Mouse (Mus musculus) telencephalon, adult 2 months (tissue): ENCODE results near the gene Traf4.
"Not testable (repeated sequence)": the region's sequence is repeated elsewhere in the genome, so short reads cannot be mapped to it uniquely, and the experiment has no call there.

Source experiments
- DNase-seq: peaks from one replicate; pipeline ENCODE4 v3.0.0-alpha.2; 2011; ENCODE audit warnings: low read depth, low spot score

Gene Traf4

DNA sequence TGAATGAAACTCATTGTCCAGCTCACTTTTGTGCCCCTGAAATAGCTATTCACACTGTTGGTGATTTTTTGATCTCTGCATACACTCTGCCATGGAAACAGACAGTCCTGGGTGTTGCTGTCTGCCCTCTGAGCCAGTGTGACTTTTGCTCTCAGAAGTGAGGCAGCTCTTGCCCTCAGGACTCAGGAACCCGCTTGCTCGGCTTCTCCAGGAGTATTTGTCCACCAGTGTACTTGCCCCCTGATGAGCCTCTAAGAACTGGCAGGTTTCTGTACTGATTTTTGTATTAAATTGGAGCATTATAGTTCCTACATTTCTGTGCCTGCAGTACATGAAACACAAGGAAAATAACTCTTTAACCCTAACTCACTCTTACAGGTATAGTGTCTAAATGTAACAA, 21.9 kb downstream of the Traf4 start:
- no peak for DNase-seq

- DNase-seq, result no peak
These were observed 24.7 kb downstream of the Traf4 start for GRCm38 (mm10) chr11:78140665-78141064.

DNA sequence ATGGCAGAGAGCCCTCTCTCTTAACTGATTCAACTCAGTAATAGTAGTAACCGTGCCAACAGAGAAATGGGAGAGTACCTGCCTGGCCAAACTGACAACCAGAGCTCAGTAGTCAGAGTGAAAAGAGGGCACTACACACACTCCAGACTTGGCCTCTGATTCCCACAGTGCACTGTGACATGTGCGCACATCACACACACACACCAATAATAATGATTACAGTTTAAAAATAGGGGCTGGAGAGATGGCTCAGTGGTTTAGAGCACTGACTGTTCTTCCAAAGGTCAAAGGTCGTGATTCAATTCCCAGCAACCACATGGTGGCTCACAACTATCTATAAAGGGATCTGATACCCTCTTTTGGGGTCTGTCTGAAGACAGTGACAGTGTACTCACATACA, 27.4 kb downstream of the Traf4 start:
- no peak for DNase-seq

- DNase-seq, result no peak
These were observed 27.8 kb downstream of the Traf4 start for GRCm38 (mm10) chr11:78137584-78137983.

- DNase-seq, result no peak
These were observed 29.3 kb downstream of the Traf4 start for GRCm38 (mm10) chr11:78136132-78136531.

DNA sequence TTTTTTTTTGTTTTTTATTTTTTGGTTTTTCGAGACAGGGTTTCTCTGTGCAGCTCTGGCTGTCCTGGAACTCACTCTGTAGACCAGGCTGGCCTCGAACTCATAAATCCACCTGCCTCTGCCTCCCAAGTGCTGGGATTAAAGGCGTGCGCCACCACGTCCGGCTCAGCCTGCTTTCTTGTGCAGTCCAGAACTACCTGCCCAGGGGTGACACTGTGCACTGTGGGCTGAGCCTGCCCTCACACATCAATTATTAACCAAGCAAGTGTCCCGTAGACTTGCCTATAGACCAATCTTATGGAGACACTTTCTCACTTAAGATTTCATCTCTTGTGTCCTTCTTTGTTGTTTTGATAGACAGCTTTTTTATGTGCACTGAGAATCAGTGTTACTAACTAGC, 30.1 kb downstream of the Traf4 start:
- DNase-seq, result not testable (repeated sequence)

DNA sequence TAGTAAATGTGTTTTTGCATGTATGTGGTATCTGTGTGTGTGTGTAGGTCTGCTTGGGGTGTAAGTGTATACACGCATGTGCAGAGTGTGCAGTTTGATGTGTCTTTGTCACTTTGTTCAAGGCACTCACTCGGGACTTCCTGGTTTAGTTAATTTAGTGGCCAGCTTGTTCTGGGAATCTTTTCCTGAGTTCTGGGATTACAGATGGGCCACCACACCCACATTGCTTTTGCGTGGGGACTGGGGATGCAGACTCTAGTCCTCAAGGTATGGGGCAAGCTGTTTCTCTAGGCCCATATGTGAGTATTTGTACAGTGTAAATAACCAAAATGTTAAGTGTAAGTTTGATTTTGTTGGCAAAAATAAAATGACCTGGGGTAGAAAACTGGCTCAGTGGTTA, 31.0 kb downstream of the Traf4 start:
- DNase-seq, result no peak

GRCm38 (mm10) chr11:78133915-78134314, 31.5 kb downstream of the Traf4 start:
- DNase-seq, result no peak

DNA sequence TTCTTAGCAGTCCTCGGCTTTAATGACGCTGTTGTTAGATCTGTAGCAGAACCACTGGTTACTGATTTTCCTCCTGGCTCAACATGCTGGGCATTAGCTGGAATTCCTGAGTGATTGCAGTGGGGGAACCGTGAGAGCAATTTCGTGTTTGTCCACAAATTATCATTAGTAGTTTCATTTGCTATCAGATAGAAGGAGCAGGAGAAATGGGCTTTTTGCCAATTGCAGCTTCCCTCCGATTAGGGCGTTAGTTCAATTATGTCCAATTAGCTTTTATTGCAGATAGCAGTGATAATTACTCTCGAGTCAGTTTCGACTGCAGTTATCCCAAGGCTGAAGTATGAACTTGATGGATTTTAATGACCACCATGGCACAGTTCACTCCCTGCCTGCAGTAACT, 35.9 kb downstream of the Traf4 start:
- DNase-seq, result no peak

DNA sequence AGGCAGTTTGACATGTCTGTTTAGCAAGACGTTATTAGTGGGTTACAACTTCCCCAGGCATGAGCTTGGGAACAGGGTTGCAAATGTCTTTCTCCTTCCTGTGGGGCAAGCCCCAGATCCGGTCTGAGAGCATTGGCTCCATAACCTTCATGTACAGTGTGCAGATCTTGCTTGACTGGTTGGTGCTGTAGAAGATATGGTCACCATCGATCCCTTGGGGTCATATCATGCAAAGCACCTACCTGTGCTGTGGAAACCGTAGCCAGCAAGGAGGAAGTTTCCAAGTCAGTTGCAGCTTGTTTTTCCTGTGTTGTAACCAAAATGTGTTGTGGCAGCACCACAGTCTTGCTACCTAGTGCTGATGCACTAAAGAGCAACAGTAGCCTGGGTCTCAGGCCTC, 38.6 kb downstream of the Traf4 start:
- DNase-seq, result no peak

DNA sequence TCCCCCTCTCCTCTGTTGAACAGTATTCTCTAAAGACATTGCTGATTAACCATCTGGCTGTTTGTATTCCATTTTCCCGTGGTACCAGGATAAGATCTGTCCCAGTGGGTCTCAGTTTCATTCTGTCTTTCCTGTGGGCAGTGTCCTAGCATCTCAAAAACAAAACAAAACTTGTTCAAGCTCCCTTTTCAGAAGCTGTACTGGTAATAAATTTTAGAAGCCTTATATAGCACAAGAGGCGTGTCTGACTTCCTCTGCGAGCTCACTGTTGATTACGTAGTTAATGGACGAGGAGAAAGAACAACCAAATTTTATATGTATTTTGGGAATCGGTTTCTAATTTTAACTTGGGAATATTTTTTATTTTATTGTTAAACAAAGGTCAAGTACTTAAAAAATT, 39.7 kb downstream of the Traf4 start:
- DNase-seq, result no peak

- no peak for DNase-seq
These were observed 41.6 kb downstream of the Traf4 start for GRCm38 (mm10) chr11:78123782-78124181.

DNA sequence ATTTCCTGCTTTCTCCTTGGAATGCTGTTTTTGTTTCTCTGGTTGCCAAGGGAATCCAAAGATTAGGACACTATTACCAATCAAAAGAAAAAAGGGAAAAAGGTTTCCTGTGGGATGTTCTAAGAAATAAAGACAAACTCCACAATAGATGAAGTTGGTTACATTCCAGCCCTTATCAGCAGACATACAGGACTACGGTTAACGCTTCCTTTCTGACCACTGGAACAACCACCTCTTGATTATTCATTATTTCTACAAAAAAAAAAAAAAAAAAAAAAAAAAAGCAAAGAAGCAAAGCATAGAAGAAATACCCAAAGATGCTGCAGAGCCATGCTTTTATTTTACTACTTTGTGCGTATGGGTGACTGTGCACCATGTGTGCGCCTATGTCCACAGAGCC, 42.6 kb downstream of the Traf4 start:
- no peak for DNase-seq

DNA sequence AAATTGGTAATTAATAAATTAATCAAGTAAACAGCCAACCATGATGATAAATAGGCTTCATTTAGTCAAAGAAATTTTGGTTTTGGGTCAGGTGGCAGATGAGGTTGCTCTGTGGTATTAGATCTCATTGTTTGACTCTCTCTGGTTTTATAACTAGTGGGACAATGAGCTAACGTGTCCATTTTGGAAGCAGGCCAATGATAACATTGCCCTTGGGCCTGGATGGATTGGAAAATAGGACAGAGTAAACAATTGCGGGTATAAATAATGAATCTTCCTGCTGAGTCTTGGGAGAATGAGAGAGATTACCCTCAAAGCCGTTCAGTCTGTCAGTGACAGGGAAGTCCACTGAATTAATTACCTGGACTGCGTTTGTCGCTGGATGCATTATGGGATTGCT, 44.2 kb downstream of the Traf4 start:
- no peak for DNase-seq

GRCm38 (mm10) chr11:78119898-78120297, 45.5 kb downstream of the Traf4 start:
- no peak for DNase-seq

DNA sequence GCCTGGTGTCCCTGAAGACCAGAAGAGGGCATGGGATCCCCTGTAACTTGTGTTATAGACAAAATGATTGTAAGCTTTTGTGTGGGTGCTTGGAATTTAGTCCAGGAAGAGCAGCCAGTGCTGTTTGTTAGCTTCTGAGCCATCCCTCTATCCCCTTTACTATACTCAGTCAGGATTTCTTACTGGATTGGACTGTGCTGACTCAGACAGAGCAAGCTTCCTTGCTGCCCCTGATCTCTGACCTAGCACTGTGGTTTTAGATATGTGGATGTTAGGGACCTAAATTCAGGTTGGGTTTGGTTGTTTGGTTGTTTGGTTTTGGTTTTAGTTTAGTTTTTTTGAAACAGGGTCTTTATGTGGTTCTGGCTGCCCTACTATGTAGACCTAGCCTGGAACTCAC, 46.9 kb downstream of the Traf4 start:
- no peak for DNase-seq

DNA sequence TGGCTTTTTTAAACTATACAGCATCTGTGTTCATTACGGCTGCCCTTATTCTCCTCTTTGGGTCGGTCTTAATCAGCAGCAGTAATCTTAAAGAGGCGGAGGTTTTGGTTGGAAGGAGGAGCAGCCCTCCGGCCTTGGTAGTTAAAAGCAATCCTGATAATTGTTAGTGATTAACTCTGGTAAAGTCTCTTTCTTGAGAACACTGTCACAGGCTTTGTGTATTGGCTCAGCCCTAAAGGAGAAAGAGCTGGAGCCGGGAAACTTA, 49.3 kb downstream of the Traf4 start:
- DNase-seq, result no peak

GRCm38 (mm10) chr11:78115367-78116145, 49.8 kb downstream of the Traf4 start:
- DNase-seq, result peak; percentile 95

DNA sequence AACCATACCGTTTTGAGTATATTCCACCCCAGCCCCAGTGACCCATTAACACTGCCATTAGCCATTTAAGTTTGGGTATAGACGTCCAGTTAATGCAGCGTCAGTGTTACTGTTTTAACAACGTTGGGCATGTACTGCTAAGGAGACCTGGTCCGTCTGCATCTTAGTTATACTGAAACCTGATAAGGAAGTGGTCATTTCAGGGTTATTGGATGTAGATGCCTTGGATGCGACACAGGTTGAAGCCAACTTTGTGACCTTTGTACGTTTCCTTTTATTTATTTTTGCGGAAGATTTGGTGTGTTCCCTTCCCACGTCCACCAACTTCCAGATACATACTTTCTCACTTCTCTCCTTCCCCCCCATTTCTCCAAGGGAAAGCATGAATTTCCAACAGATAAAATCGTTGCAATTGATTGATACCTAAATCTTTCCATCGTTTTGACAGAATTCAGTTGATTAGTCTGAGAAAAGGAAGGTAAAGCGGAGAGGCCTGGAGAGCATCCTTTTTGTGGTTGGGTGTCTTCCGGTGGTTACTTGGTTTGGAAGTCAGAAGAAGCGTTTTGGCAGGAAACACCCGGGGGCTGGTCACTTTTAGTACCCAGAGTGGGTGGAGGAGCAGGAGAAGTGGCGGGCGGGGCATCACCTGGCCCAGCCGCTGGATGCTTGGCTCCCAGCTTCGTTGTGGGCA, 50.6 kb downstream of the Traf4 start:
- DNase-seq, result no peak

- peak; percentile 45 for DNase-seq
These were observed 51.8 kb downstream of the Traf4 start for GRCm38 (mm10) chr11:78113616-78114015.
